Mouse (Mus musculus): ENCODE data around the gene Cct8. TPM values are rescaled to one million over a fixed set of nuclear protein-coding genes. Genes with fewer than 3 reads are reported as not detected.

Gene Cct8
- total and polyA plus RNA-seq, 3 experiments: 393 to 1,102 (median 812) TPM

DNA sequence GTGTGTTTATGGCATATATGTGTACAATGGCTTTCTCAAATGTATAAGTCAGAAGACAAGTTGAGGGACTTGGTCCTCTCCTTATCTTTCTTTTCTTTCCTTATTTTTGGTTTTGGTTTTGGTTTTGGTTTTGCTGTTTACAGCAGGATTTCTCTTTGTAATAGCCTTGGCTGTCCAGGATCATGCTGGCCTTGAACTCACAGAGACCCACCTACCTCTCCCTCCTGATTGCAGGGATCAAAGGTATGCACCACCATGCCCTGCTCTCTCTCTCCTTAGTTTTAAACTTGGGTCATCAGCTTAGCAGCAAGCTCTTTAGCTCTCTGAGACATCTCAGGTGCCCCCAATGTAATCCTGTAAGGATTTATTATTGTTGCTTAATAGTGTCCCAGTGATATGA, 50.6 kb downstream of the Cct8 start:
- no peak for DNase-seq (ENCODE audit: low read depth, low spot score)
- Histone ChIP-seq H3K9ac (ENCODE audit: control insufficient read depth, low read depth, low read length, poor library complexity, severe bottlenecking) (no peak overlapping the region), H3K27ac (ENCODE audit: control insufficient read depth, low read depth, low read length) (no peak overlapping the region), H3K4me3 (ENCODE audit: control insufficient read depth in 1 of 2, insufficient read depth in 1 of 2, low read depth in 2 of 2, low read length in 2 of 2) (no peak overlapping the region), H3K79me2 (ENCODE audit: control insufficient read depth, insufficient read depth, low read length, poor library complexity) (no peaks in the 10 kb centered on the region; the same call in 1 of the 2 replicates), H3K27me3 (ENCODE audit: control insufficient read depth in 1 of 2, insufficient read depth in 2 of 2, low read length in 2 of 2) (peaks cover 0 to 6% of the 10 kb centered on the region in 2 experiments; a peak in 2 of 4 replicates), H3K36me3 (ENCODE audit: control insufficient read depth in 1 of 2, insufficient read depth in 2 of 2, low read length in 2 of 2) (peaks cover 0 to 3% of the 10 kb centered on the region in 2 experiments; a peak in 2 of 4 replicates), H3K4me1 (ENCODE audit: control insufficient read depth in 1 of 2, insufficient read depth in 2 of 2, low read length in 2 of 2) (peaks cover 0 to 10% of the 10 kb centered on the region in 2 experiments; a peak in 2 of 4 replicates), H3K9me3 (replicated peaks; ENCODE audit: insufficient read depth, low read length) (no peaks in the 10 kb centered on the region)
- TF ChIP-seq ZKSCAN1 (IDR thresholded peaks at IDR 0.05; ENCODE audit: low read depth, low read length) (no peak), MEF2A (IDR thresholded peaks at IDR 0.05; ENCODE audit: extremely low read depth, insufficient replicate concordance, low read depth, low read length, poor library complexity, severe bottlenecking) (no peak), E2F4 (IDR thresholded peaks at IDR 0.05; ENCODE audit: borderline replicate concordance, low read depth, low read length) (no peak), ETS1 (IDR thresholded peaks at IDR 0.05; ENCODE audit: low read depth, low read length) (no peak), TCF12 (IDR thresholded peaks at IDR 0.05; ENCODE audit: low read depth, low read length) (no peak)

DNA sequence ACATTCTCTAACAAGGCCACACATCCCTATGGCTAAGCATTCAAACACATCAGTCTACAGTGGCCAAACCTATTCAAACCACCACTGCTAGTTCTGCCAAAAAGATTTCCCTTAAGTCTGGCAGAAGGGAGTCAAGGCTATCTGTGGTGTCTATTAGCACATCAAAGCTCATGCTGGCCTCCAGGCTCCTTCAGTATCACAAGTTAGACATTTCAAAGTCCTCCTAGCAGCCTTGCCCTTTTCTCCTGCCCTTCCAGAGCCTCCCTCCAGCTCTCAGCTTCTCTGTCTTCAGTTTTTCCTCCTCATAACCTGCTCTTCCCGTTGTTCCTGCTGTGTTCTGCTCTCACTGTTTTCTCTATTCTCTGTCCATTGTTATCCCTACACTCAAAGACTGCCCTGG, 51.6 kb downstream of the Cct8 start:
- Histone ChIP-seq H3K9ac (ENCODE audit: control insufficient read depth, low read depth, low read length, poor library complexity, severe bottlenecking) (no peak overlapping the region), H3K4me3 (ENCODE audit: control insufficient read depth in 1 of 2, insufficient read depth in 1 of 2, low read depth in 2 of 2, low read length in 2 of 2) (no peak overlapping the region), H3K27ac (ENCODE audit: control insufficient read depth, low read depth, low read length) (no peak overlapping the region), H3K36me3 (ENCODE audit: control insufficient read depth in 1 of 2, insufficient read depth in 2 of 2, low read length in 2 of 2) (peaks cover 0 to 3% of the 10 kb centered on the region in 2 experiments; a peak in 2 of 4 replicates), H3K9me3 (replicated peaks; ENCODE audit: insufficient read depth, low read length) (no peaks in the 10 kb centered on the region), H3K79me2 (ENCODE audit: control insufficient read depth, insufficient read depth, low read length, poor library complexity) (no peaks in the 10 kb centered on the region; the same call in 1 of the 2 replicates), H3K4me1 (ENCODE audit: control insufficient read depth in 1 of 2, insufficient read depth in 2 of 2, low read length in 2 of 2) (peaks cover 0 to 10% of the 10 kb centered on the region in 2 experiments; a peak in 3 of 4 replicates), H3K27me3 (ENCODE audit: control insufficient read depth in 1 of 2, insufficient read depth in 2 of 2, low read length in 2 of 2) (peaks cover 0 to 6% of the 10 kb centered on the region in 2 experiments; a peak in 2 of 4 replicates)
- DNase-seq (ENCODE audit: low read depth, low spot score): no peak
- TF ChIP-seq MAX (IDR thresholded peaks at IDR 0.05; ENCODE audit: low read length): no peak
- no peak for TF ChIP-seq USF2 (IDR thresholded peaks at IDR 0.05; ENCODE audit: borderline replicate concordance in 1 of 2, insufficient read depth in 1 of 2, low read depth in 1 of 2, low read length in 2 of 2)
- TF ChIP-seq SMC3 (IDR thresholded peaks at IDR 0.05; ENCODE audit: low read depth, low read length): no peak
- no peak for TF ChIP-seq CHD1 (IDR thresholded peaks at IDR 0.05; ENCODE audit: low read depth, low read length)
- TF ChIP-seq ZKSCAN1 (IDR thresholded peaks at IDR 0.05; ENCODE audit: low read depth, low read length): no peak
- no peak for TF ChIP-seq CTCF (IDR thresholded peaks at IDR 0.05 in 2 of 3, conservative IDR thresholded peaks at IDR 0.05 in 1 of 3; ENCODE audit: control insufficient read depth in 1 of 3, insufficient read depth in 1 of 3, low read depth in 2 of 3, low read length in 3 of 3, poor library complexity in 1 of 3, severe bottlenecking in 1 of 3)
- no peak for TF ChIP-seq MEF2A (IDR thresholded peaks at IDR 0.05; ENCODE audit: extremely low read depth, insufficient replicate concordance, low read depth, low read length, poor library complexity, severe bottlenecking)
- TF ChIP-seq RAD21 (IDR thresholded peaks at IDR 0.05; ENCODE audit: low read depth, low read length): no peak
- TF ChIP-seq POLR2A (IDR thresholded peaks at IDR 0.05; ENCODE audit: control insufficient read depth in 1 of 2, insufficient read depth in 1 of 2, low read depth in 1 of 2, low read length in 2 of 2, poor library complexity in 1 of 2): no peak
- no peak for TF ChIP-seq NRF1 (IDR thresholded peaks at IDR 0.05; ENCODE audit: insufficient read depth, low read depth, low read length, poor library complexity, severe bottlenecking)
- TF ChIP-seq CHD2 (IDR thresholded peaks at IDR 0.05; ENCODE audit: low read length): no peak
- no peak for TF ChIP-seq POLR2AphosphoS2 (IDR thresholded peaks at IDR 0.05; ENCODE audit: low read length)
- no peak for TF ChIP-seq HCFC1 (IDR thresholded peaks at IDR 0.05; ENCODE audit: low read depth, low read length)

All from MEL (cell line).